Mouse (Mus musculus): Measurements from ENCODE around the gene Vasp.

Vasp gene

GRCm38 (mm10) chr7:19210010-19210409 is 61.6 kb downstream of the Vasp start:
- DNase-seq (ENCODE audit: low spot score), result no peak

GRCm38 (mm10) chr7:19209494-19209893 is 62.1 kb downstream of the Vasp start:
- no peak for DNase-seq (ENCODE audit: low spot score)

- DNase-seq (ENCODE audit: low spot score), result peak; percentile 66
Observed at GRCm38 (mm10) chr7:19208944-19209472, 62.6 kb downstream of the Vasp start.

GRCm38 (mm10) chr7:19208201-19208910 is 63.3 kb downstream of the Vasp start:
- no peak for DNase-seq (ENCODE audit: low spot score)
